Mouse (Mus musculus): Measurements from ENCODE around the gene Abhd14b. TPM values are rescaled to one million over a fixed set of nuclear protein-coding genes. Genes with fewer than 3 reads are reported as not detected.

Gene Abhd14b
- polyA plus RNA-seq, 1 experiment from 2014 or later = 15.2 TPM

DNA sequence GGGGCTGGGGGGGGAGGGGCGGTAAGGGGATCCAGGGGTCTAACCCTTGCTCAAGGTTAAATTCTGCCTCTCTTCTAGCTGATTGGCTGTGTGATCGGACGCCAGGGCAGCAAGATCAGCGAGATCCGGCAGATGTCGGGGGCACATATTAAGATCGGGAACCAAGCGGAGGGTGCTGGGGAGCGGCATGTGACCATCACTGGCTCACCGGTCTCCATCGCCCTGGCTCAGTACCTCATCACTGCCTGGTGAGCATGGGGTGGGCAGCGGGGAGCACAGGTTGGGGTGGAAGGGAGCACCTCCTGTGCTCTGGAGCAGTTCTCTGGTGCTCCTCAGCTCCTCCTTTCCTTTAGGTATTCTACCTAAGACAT lies 15.2 kb downstream of the Abhd14b start:
- ATAC-seq = no peak
- Histone ChIP-seq H3K27ac (no peak overlapping the region), H3K4me3 (no peak overlapping the region), H3K36me3 (peaks cover 35% of the 10 kb centered on the region), H3K9ac (no peak overlapping the region), H3K4me1 (peaks cover 16% of the 10 kb centered on the region), H3K4me2 (no peak overlapping the region), H3K9me3 (replicated peaks) (no peaks in the 10 kb centered on the region), H3K27me3 (replicated peaks) (peaks cover 43% of the 10 kb centered on the region)
- WGBS (ENCODE audit: insufficient replicate concordance) = 84% methylated on average over 12 of the region's 12 CpGs

DNA sequence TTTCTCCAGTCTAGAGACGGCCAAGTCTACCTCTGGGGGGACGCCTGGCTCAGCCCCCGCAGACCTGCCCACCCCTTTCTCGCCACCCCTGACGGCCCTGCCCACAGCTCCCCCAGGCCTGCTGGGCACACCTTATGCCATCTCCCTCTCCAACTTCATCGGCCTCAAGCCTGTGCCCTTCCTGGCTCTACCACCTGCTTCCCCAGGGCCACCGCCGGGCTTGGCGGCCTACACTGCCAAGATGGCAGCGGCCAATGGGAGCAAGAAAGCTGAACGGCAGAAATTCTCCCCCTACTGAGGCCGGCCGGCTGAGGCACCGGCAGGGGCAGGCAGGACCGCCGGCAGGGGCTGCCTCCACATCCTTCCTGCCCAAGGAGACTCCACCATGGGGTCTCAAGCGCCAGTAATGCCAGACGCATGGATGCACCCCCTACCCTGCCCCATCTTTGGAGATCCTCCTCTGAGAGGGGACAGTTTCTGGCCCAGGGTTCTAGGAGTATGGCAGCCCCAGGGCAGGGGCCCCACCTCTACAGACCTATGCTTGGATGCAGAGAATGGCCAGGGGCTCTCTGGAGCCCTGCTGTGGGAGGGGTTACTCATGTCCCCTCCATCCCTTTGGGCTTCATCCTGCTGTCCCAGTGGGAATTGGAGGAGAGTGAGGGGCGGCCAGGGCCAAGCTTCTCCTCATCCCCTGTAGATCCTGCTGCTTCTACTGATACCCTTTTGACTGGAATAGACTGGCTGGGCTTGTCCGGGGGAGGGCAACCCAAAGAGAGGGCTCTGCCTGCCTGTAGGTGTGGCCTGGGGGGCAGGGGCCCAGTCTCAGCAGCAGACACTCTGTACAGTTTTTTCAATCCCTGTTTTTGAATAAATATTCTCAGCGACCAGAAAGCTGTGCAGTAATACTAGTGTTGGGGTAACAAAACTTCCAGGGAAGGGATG lies 16.1 kb downstream of the Abhd14b start:
- WGBS (ENCODE audit: insufficient replicate concordance) = 81% methylated on average over 21 of the region's 21 CpGs
- Histone ChIP-seq H3K4me3 (no peak overlapping the region), H3K27ac (no peak overlapping the region), H3K4me2 (no peak overlapping the region), H3K4me1 (peaks cover 15% of the 10 kb centered on the region), H3K9me3 (replicated peaks) (no peaks in the 10 kb centered on the region), H3K27me3 (replicated peaks) (peaks cover 50% of the 10 kb centered on the region), H3K9ac (no peak overlapping the region), H3K36me3 (peaks cover 35% of the 10 kb centered on the region)
- no peak for ATAC-seq

DNA sequence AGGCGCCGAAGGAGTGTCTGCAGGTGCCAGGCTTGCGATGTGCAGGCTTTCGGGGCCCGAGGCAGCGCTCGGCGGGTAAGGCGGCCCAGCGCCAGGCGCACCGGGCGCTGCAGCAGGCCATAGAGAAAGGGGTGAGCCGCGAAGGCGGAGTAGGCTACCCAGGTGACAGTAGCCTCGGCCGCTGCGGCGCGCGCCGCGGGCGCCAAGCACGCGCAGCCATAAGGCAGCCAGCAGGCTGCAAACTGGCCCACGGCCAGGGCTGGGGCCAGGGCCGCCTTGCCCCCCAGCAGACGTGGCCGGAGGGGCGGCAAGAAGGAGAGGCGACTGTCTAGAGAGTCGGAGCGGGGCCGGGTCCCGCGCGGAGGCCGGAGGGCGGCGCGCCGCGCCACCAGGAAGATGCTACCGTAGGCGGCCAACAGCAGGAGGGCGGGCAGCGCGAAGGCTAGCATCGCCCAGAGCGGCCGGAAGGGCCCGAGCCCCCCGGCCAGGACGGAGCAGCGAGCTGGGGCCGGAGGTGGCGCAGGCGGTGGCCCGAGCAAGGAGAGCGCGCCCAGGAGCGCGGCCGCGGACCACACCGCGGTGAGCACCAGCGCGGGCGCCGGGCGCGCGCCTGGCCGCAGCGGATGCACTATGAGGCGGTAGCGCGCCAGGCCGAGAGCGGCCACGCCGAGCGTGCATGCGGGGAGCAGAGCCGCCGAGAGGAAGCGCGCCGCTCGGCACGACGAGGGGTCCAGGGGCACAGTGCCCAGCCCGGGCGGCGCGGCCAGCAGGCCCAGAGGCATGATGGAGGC lies 17.7 kb downstream of the Abhd14b start:
- ATAC-seq = peak; percentile 46; the same call in 1 of the 2 replicates
- peaks cover 50% of the 10 kb centered on the region for H3K27me3 ChIP-seq (replicated peaks)
- H3K36me3 ChIP-seq = peaks cover 33% of the 10 kb centered on the region
- H3K9me3 ChIP-seq (replicated peaks) = no peaks in the 10 kb centered on the region
- H3K27ac ChIP-seq = no peak overlapping the region
- peak overlapping the region; percentile 58 for H3K4me3 ChIP-seq
- 5% methylated on average over 99 of the region's 99 CpGs for WGBS (ENCODE audit: insufficient replicate concordance)
- peak overlapping the region; percentile 80 for H3K4me2 ChIP-seq
- H3K9ac ChIP-seq = peak overlapping the region; percentile 41
- peaks cover 15% of the 10 kb centered on the region for H3K4me1 ChIP-seq

GRCm38 (mm10) chr9:106465571-106466200 lies 18.4 kb downstream of the Abhd14b start, which contains the start of gene Gpr62:
Gpr62 (minus strand) TSS chr9:106465938.
- peaks cover 15% of the 10 kb centered on the region for H3K4me1 ChIP-seq
- no peaks in the 10 kb centered on the region for H3K9me3 ChIP-seq (replicated peaks)
- no peak for ATAC-seq
- no peak within 1 kb of the TSS for H3K27ac ChIP-seq
- H3K4me2 ChIP-seq = peak within 1 kb of the TSS; percentile 80
- H3K4me3 ChIP-seq = peak within 1 kb of the TSS; percentile 58
- peaks cover 50% of the 10 kb centered on the region for H3K27me3 ChIP-seq (replicated peaks)
- peaks cover 26% of the 10 kb centered on the region for H3K36me3 ChIP-seq
- 49% methylated on average over 26 of the region's 26 CpGs for WGBS (ENCODE audit: insufficient replicate concordance)
- H3K9ac ChIP-seq = peak within 1 kb of the TSS; percentile 41

DNA sequence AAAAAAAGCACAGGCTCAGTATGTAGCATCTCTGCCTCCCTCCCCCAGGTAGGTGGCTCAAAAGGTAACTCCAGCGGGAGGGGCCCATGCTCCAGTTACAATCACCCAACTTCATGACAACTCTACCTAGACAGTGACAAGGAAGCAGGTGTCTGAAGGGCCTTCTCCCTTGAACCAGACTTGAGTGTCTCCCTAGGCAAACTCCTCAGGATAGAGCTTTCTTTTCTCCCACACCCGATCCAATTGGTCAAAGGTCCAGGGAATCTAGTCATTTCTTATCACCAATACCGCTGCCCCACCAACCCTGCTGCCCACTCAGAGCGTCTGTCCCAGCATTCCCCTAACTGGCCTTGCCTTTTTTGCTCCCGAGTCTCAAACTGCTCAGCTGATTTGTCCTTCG lies 19.5 kb downstream of the Abhd14b start:
- ATAC-seq = no peak
- H3K4me1 ChIP-seq = peaks cover 15% of the 10 kb centered on the region
- 76% methylated on average over 6 of the region's 6 CpGs for WGBS (ENCODE audit: insufficient replicate concordance)
- no peak overlapping the region for H3K9ac ChIP-seq
- H3K4me3 ChIP-seq = no peak overlapping the region
- peaks cover 20% of the 10 kb centered on the region for H3K36me3 ChIP-seq
- H3K27me3 ChIP-seq (replicated peaks) = peaks cover 53% of the 10 kb centered on the region
- H3K4me2 ChIP-seq = no peak overlapping the region
- no peak overlapping the region for H3K27ac ChIP-seq
- H3K9me3 ChIP-seq (replicated peaks) = no peaks in the 10 kb centered on the region

DNA sequence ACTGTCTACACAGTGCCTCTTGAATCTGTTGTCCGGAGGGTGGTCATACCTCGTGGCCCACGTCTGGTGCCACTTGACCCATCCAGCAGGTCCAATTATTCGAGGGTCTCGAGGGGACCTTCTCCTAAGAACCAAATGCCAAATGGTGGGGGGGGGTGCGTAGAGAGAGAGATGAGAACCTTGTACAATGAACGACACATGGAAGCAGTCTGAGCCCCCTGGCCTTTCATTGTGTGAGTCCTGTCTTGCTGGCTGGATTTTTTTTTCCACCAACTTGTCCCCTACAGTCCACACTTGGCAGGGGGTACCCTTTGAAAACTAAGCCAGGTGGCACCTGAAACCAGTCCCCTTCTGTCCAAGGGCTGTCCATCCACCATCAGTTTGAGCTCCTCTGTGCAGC lies 20.5 kb downstream of the Abhd14b start:
- no peak overlapping the region for H3K9ac ChIP-seq
- 78% methylated on average over 7 of the region's 7 CpGs for WGBS (ENCODE audit: insufficient replicate concordance)
- no peaks in the 10 kb centered on the region for H3K9me3 ChIP-seq (replicated peaks)
- peaks cover 15% of the 10 kb centered on the region for H3K4me1 ChIP-seq
- H3K27me3 ChIP-seq (replicated peaks) = peaks cover 53% of the 10 kb centered on the region
- ATAC-seq = no peak
- H3K27ac ChIP-seq = no peak overlapping the region
- H3K36me3 ChIP-seq = peaks cover 10% of the 10 kb centered on the region
- no peak overlapping the region for H3K4me3 ChIP-seq
- H3K4me2 ChIP-seq = no peak overlapping the region

GRCm38 (mm10) chr9:106469317-106469716 lies 22.1 kb downstream of the Abhd14b start:
- H3K4me3 ChIP-seq = no peak overlapping the region
- no peaks in the 10 kb centered on the region for H3K9me3 ChIP-seq (replicated peaks)
- H3K36me3 ChIP-seq = no peaks in the 10 kb centered on the region
- H3K27me3 ChIP-seq (replicated peaks) = peaks cover 39% of the 10 kb centered on the region
- no peak for ATAC-seq
- no peak overlapping the region for H3K4me2 ChIP-seq
- no peak overlapping the region for H3K9ac ChIP-seq
- no peak overlapping the region for H3K27ac ChIP-seq
- H3K4me1 ChIP-seq = peaks cover 21% of the 10 kb centered on the region
- 40% methylated on average over 6 of the region's 6 CpGs for WGBS (ENCODE audit: insufficient replicate concordance)

GRCm38 (mm10) chr9:106469776-106470175 lies 22.5 kb downstream of the Abhd14b start:
- ATAC-seq = no peak
- Histone ChIP-seq H3K36me3 (no peaks in the 10 kb centered on the region), H3K4me3 (no peak overlapping the region), H3K4me1 (peaks cover 21% of the 10 kb centered on the region), H3K9ac (no peak overlapping the region), H3K9me3 (replicated peaks) (no peaks in the 10 kb centered on the region), H3K27ac (no peak overlapping the region), H3K27me3 (replicated peaks) (peaks cover 34% of the 10 kb centered on the region), H3K4me2 (no peak overlapping the region)
- WGBS (ENCODE audit: insufficient replicate concordance) = 33% methylated on average over 9 of the region's 9 CpGs

DNA sequence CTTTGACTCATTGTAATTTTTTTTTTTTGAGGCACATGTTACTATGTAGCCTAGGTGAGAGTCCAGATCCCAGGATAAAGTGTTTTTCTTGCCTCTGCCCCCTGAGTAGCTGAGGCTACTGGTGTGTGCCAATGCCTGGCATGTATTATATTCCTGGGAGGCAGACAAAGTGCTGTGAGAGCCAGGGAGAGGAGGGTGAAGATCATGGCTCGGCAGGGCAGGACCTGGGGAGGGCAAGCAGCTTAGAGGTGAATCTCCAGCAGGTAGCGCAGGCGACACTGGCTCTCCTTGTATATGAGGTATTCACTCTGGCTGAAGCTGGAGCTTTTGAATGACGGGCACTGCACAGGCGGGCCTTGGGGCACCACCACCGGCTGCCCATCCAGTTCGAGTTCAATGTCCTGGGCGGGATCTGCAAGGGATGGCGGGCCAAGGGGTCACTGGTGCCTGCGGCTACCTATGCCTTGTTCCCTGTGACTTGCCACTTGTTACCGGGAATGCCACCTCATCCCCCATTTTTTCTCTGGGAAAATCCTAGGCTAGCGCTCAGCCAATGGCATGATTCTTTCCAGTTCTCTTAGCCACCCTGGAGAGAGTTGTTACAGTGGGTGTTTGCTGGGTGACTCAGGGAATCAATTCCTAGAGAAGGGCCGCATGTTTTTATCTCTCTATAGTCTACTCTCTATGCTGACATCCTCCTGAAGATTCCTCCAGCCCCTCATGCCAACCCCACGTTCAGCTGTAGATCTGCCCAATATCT lies 23.9 kb downstream of the Abhd14b start:
- WGBS (ENCODE audit: insufficient replicate concordance) = 63% methylated on average over 14 of the region's 14 CpGs

GRCm38 (mm10) chr9:106471892-106472291 lies 24.6 kb downstream of the Abhd14b start:
- 0 out of 2 replicates have a peak overlapping the region, but pooled peaks have one; percentile 24 for H3K4me2 ChIP-seq
- H3K4me3 ChIP-seq = no peak overlapping the region
- H3K4me1 ChIP-seq = peaks cover 30% of the 10 kb centered on the region
- H3K27me3 ChIP-seq (replicated peaks) = peaks cover 13% of the 10 kb centered on the region
- no peak for ATAC-seq
- no peaks in the 10 kb centered on the region for H3K9me3 ChIP-seq (replicated peaks)
- H3K9ac ChIP-seq = no peak overlapping the region
- no peaks in the 10 kb centered on the region for H3K36me3 ChIP-seq
- no peak overlapping the region for H3K27ac ChIP-seq
- WGBS (ENCODE audit: insufficient replicate concordance) = 53% methylated on average over 5 of the region's 5 CpGs

More for the DNA sequence above, 23.9 kb downstream of the Abhd14b start:
- H3K36me3 ChIP-seq = no peaks in the 10 kb centered on the region
- no peak overlapping the region for H3K4me3 ChIP-seq
- peaks cover 25% of the 10 kb centered on the region for H3K4me1 ChIP-seq
- 0 out of 2 replicates have a peak overlapping the region, but pooled peaks have one; percentile 24 for H3K4me2 ChIP-seq
- H3K9me3 ChIP-seq (replicated peaks) = no peaks in the 10 kb centered on the region
- H3K9ac ChIP-seq = no peak overlapping the region
- ATAC-seq = no peak
- no peak overlapping the region for H3K27ac ChIP-seq
- peaks cover 20% of the 10 kb centered on the region for H3K27me3 ChIP-seq (replicated peaks)

DNA sequence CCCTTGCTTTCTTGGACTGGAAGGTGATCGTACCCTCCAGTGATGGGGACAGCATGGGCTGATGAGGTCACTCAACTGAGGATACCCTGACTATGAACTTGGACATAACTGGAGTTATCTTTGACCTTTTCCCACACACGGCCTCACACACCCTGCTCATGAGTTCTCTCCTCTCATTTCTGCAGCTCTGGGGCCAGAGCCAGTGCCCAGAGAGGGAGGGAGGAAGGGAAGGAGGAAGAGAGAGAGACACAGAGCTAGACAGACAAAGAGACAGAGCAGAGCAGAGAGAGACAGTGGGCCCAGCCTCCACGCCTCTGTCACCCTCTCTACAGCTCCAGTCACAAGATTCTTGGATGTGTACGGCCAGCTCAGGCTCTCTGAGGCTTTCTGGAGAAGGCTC lies 25.1 kb downstream of the Abhd14b start:
- 56% methylated on average over 4 of the region's 4 CpGs for WGBS (ENCODE audit: insufficient replicate concordance)
- Histone ChIP-seq H3K4me1 (peaks cover 31% of the 10 kb centered on the region), H3K9me3 (replicated peaks) (no peaks in the 10 kb centered on the region), H3K4me2 (no peak overlapping the region), H3K9ac (no peak overlapping the region), H3K27me3 (replicated peaks) (peaks cover 10% of the 10 kb centered on the region), H3K27ac (peak overlapping the region; percentile 37; the same call in 1 of the 2 replicates), H3K36me3 (no peaks in the 10 kb centered on the region), H3K4me3 (no peak overlapping the region)
- no peak for ATAC-seq

Measured in liver, embryonic 12.5 days (tissue).